Mouse (Mus musculus): ENCODE data around the gene Secisbp2l. TPM values are rescaled to one million over a fixed set of nuclear protein-coding genes. Genes with fewer than 3 reads are reported as not detected.
A peak's percentile ranks its signal among the peaks of the same experiment; 100 is the strongest.

Secisbp2l gene
- polyA plus RNA-seq, 1 experiment from 2014 or later, result 32.7 TPM

GRCm38 (mm10) chr2:125731763-125732560 lies 50.7 kb downstream of the Secisbp2l start:
- Histone ChIP-seq H3K9me3 (no peaks in the 10 kb centered on the region), H3K27ac (peak overlapping the region; percentile 91), H3K36me3 (replicated peaks) (no peaks in the 10 kb centered on the region), H3K4me1 (peaks cover 11% of the 10 kb centered on the region), H3K4me2 (peak overlapping the region; percentile 87), H3K9ac (peak overlapping the region; percentile 70), H3K27me3 (replicated peaks) (no peaks in the 10 kb centered on the region), H3K4me3 (peak overlapping the region; percentile 47)
- 6% methylated on average over 35 of the region's 35 CpGs for WGBS
- peak; percentile 96 for ATAC-seq (replicated peaks)

GRCm38 (mm10) chr2:125724546-125725114 lies 58.0 kb downstream of the Secisbp2l start:
- Histone ChIP-seq H3K36me3 (replicated peaks) (no peaks in the 10 kb centered on the region), H3K27me3 (replicated peaks) (peaks cover 15% of the 10 kb centered on the region), H3K4me1 (peaks cover 25% of the 10 kb centered on the region), H3K9ac (peak overlapping the region; percentile 69), H3K9me3 (no peaks in the 10 kb centered on the region), H3K27ac (peak overlapping the region; percentile 78), H3K4me2 (peak overlapping the region; percentile 100), H3K4me3 (peak overlapping the region; percentile 54)
- peak; percentile 59 for ATAC-seq (replicated peaks)
- under 1% methylated on average over 16 of the region's 16 CpGs for WGBS

- Histone ChIP-seq H3K36me3 (replicated peaks) (no peaks in the 10 kb centered on the region), H3K4me2 (peak within 1 kb of the TSS; percentile 100), H3K9ac (peak within 1 kb of the TSS; percentile 69), H3K27me3 (replicated peaks) (peaks cover 15% of the 10 kb centered on the region), H3K4me1 (peaks cover 25% of the 10 kb centered on the region), H3K9me3 (no peaks in the 10 kb centered on the region), H3K27ac (peak within 1 kb of the TSS; percentile 78), H3K4me3 (peak within 1 kb of the TSS; percentile 54)
- peak; percentile 90 for ATAC-seq (replicated peaks)
- WGBS, result under 1% methylated on average over 15 of the region's 15 CpGs
Observed at GRCm38 (mm10) chr2:125724086-125724430, 58.6 kb downstream of the Secisbp2l start, which contains the start of gene Shc4. Gene Shc4, minus strand, starts transcription at chr2:125724148.

GRCm38 (mm10) chr2:125723408-125724085 lies 59.1 kb downstream of the Secisbp2l start:
- peak overlapping the region; percentile 69 for H3K9ac ChIP-seq
- no peaks in the 10 kb centered on the region for H3K36me3 ChIP-seq (replicated peaks)
- peak overlapping the region; percentile 78 for H3K27ac ChIP-seq
- peak; percentile 85 for ATAC-seq (replicated peaks)
- H3K4me1 ChIP-seq, result peaks cover 25% of the 10 kb centered on the region
- H3K9me3 ChIP-seq, result no peaks in the 10 kb centered on the region
- peaks cover 15% of the 10 kb centered on the region for H3K27me3 ChIP-seq (replicated peaks)
- WGBS, result 1% methylated on average over 33 of the region's 34 CpGs
- peak overlapping the region; percentile 54 for H3K4me3 ChIP-seq
- peak overlapping the region; percentile 100 for H3K4me2 ChIP-seq

GRCm38 (mm10) chr2:125723086-125723407 lies 59.6 kb downstream of the Secisbp2l start:
- WGBS, result under 1% methylated on average over 18 of the region's 18 CpGs
- Histone ChIP-seq H3K9me3 (no peaks in the 10 kb centered on the region), H3K4me1 (peaks cover 25% of the 10 kb centered on the region), H3K4me3 (peak overlapping the region; percentile 54), H3K9ac (peak overlapping the region; percentile 69), H3K36me3 (replicated peaks) (no peaks in the 10 kb centered on the region), H3K4me2 (peak overlapping the region; percentile 100), H3K27me3 (replicated peaks) (peaks cover 15% of the 10 kb centered on the region), H3K27ac (0 out of 2 replicates have a peak overlapping the region, but pooled peaks have one; percentile 78)
- no peak for ATAC-seq (replicated peaks)

GRCm38 (mm10) chr2:125716599-125716998 lies 66.1 kb downstream of the Secisbp2l start:
- Histone ChIP-seq H3K36me3 (replicated peaks) (no peaks in the 10 kb centered on the region), H3K4me2 (no peak overlapping the region), H3K9ac (no peak overlapping the region), H3K4me3 (no peak overlapping the region), H3K27ac (no peak overlapping the region), H3K27me3 (replicated peaks) (peaks cover 4% of the 10 kb centered on the region), H3K4me1 (no peaks in the 10 kb centered on the region), H3K9me3 (no peaks in the 10 kb centered on the region)
- no peak for ATAC-seq (replicated peaks)
- WGBS, result 85% methylated on average over 8 of the region's 8 CpGs

GRCm38 (mm10) chr2:125706510-125706921 lies 76.2 kb downstream of the Secisbp2l start:
- H3K9ac ChIP-seq, result no peak overlapping the region
- 63% methylated on average over 5 of the region's 5 CpGs for WGBS
- H3K4me1 ChIP-seq, result peaks cover 7% of the 10 kb centered on the region
- ATAC-seq (replicated peaks), result no peak
- H3K27ac ChIP-seq, result no peak overlapping the region
- no peaks in the 10 kb centered on the region for H3K36me3 ChIP-seq (replicated peaks)
- no peak overlapping the region for H3K4me3 ChIP-seq
- no peaks in the 10 kb centered on the region for H3K27me3 ChIP-seq (replicated peaks)
- no peak overlapping the region for H3K4me2 ChIP-seq
- H3K9me3 ChIP-seq, result no peaks in the 10 kb centered on the region

- no peaks in the 10 kb centered on the region for H3K36me3 ChIP-seq (replicated peaks)
- ATAC-seq (replicated peaks), result peak; percentile 85
- H3K4me2 ChIP-seq, result no peak overlapping the region
- H3K9me3 ChIP-seq, result no peaks in the 10 kb centered on the region
- 27% methylated on average over 12 of the region's 12 CpGs for WGBS
- no peaks in the 10 kb centered on the region for H3K27me3 ChIP-seq (replicated peaks)
- H3K4me3 ChIP-seq, result no peak overlapping the region
- no peak overlapping the region for H3K9ac ChIP-seq
- H3K27ac ChIP-seq, result 0 out of 2 replicates have a peak overlapping the region, but pooled peaks have one; percentile 10
- peaks cover 7% of the 10 kb centered on the region for H3K4me1 ChIP-seq
Observed at GRCm38 (mm10) chr2:125704907-125705631, 77.6 kb downstream of the Secisbp2l start.

- Histone ChIP-seq H3K27ac (no peak overlapping the region), H3K4me3 (no peak overlapping the region), H3K9ac (no peak overlapping the region), H3K36me3 (replicated peaks) (no peaks in the 10 kb centered on the region), H3K4me2 (no peak overlapping the region), H3K9me3 (no peaks in the 10 kb centered on the region), H3K4me1 (peaks cover 7% of the 10 kb centered on the region), H3K27me3 (replicated peaks) (no peaks in the 10 kb centered on the region)
- WGBS, result 84% methylated on average over 2 of the region's 2 CpGs
- ATAC-seq (replicated peaks), result no peak
Observed at GRCm38 (mm10) chr2:125702851-125703250, 79.8 kb downstream of the Secisbp2l start.

- ATAC-seq (replicated peaks), result no peak
- no peak overlapping the region for H3K4me3 ChIP-seq
Observed at GRCm38 (mm10) chr2:125701606-125702005, 81.1 kb downstream of the Secisbp2l start.

GRCm38 (mm10) chr2:125696219-125696618 lies 86.5 kb downstream of the Secisbp2l start:
- H3K9me3 ChIP-seq, result no peaks in the 10 kb centered on the region
- H3K9ac ChIP-seq, result no peak overlapping the region
- no peaks in the 10 kb centered on the region for H3K4me1 ChIP-seq
- H3K36me3 ChIP-seq (replicated peaks), result no peaks in the 10 kb centered on the region
- no peak overlapping the region for H3K4me2 ChIP-seq
- no peak overlapping the region for H3K27ac ChIP-seq
- no peak for ATAC-seq (replicated peaks)
- 44% methylated on average over 2 of the region's 2 CpGs for WGBS
- H3K27me3 ChIP-seq (replicated peaks), result no peaks in the 10 kb centered on the region
- H3K4me3 ChIP-seq, result no peak overlapping the region

More at GRCm38 (mm10) chr2:125701606-125702005, 81.1 kb downstream of the Secisbp2l start:
- Histone ChIP-seq H3K27ac (no peak overlapping the region), H3K9ac (no peak overlapping the region), H3K4me1 (peaks cover 7% of the 10 kb centered on the region), H3K9me3 (no peaks in the 10 kb centered on the region), H3K36me3 (replicated peaks) (no peaks in the 10 kb centered on the region), H3K4me2 (no peak overlapping the region), H3K27me3 (replicated peaks) (no peaks in the 10 kb centered on the region)
- 93% methylated on average over 2 of the region's 2 CpGs for WGBS

- H3K27me3 ChIP-seq (replicated peaks), result no peaks in the 10 kb centered on the region
- no peaks in the 10 kb centered on the region for H3K4me1 ChIP-seq
- no peaks in the 10 kb centered on the region for H3K36me3 ChIP-seq (replicated peaks)
- H3K9me3 ChIP-seq, result no peaks in the 10 kb centered on the region
- 77% methylated on average over 2 of the region's 2 CpGs for WGBS
- no peak overlapping the region for H3K9ac ChIP-seq
- no peak overlapping the region for H3K27ac ChIP-seq
- H3K4me3 ChIP-seq, result no peak overlapping the region
- ATAC-seq (replicated peaks), result no peak
- no peak overlapping the region for H3K4me2 ChIP-seq
Observed at GRCm38 (mm10) chr2:125694798-125695197, 87.9 kb downstream of the Secisbp2l start.

Data from midbrain, embryonic 15.5 days (tissue).